Mouse (Mus musculus): ENCODE results near the gene Matk. TPM values are rescaled to one million over a fixed set of nuclear protein-coding genes. Genes with fewer than 3 reads are reported as not detected.

The Matk gene
- polyA plus RNA-seq, 1 experiment = 141 TPM

GRCm38 (mm10) chr10:81233226-81233585 is 19.5 kb upstream of the Matk start:
- peak overlapping the region; percentile 85 for H3K4me3 ChIP-seq (replicated peaks; ENCODE audit: insufficient read depth, low read depth, low read length)
- H3K27me3 ChIP-seq (ENCODE audit: control insufficient read depth, insufficient read depth, low read length) = no peaks in the 10 kb centered on the region
- H3K27ac ChIP-seq (ENCODE audit: insufficient read depth, low read length) = no peak overlapping the region; the same call in 1 of the 2 replicates
- WGBS = under 1% methylated on average over 28 of the region's 28 CpGs
- no peak for DNase-seq
- TF ChIP-seq POLR2A (IDR thresholded peaks at IDR 0.05; ENCODE audit: borderline replicate concordance, insufficient read depth, low read length) (no peak), CTCF (IDR thresholded peaks at IDR 0.05; ENCODE audit: borderline replicate concordance, insufficient read depth, low read depth, low read length) (no peak)
- H3K4me1 ChIP-seq (ENCODE audit: control insufficient read depth, insufficient read depth, low read length) = peaks cover 18% of the 10 kb centered on the region; the same call in 1 of the 2 replicates

GRCm38 (mm10) chr10:81234206-81234605 is 18.5 kb upstream of the Matk start:
- TF ChIP-seq CTCF (IDR thresholded peaks at IDR 0.05; ENCODE audit: borderline replicate concordance, insufficient read depth, low read depth, low read length) (no peak), POLR2A (IDR thresholded peaks at IDR 0.05; ENCODE audit: borderline replicate concordance, insufficient read depth, low read length) (no peak)
- H3K27ac ChIP-seq (ENCODE audit: insufficient read depth, low read length) = no peak overlapping the region
- H3K4me1 ChIP-seq (ENCODE audit: control insufficient read depth, insufficient read depth, low read length) = peaks cover 15% of the 10 kb centered on the region; the same call in 1 of the 2 replicates
- H3K4me3 ChIP-seq (replicated peaks; ENCODE audit: insufficient read depth, low read depth, low read length) = no peak overlapping the region
- 56% methylated on average over 6 of the region's 6 CpGs for WGBS
- DNase-seq = no peak
- no peaks in the 10 kb centered on the region for H3K27me3 ChIP-seq (ENCODE audit: control insufficient read depth, insufficient read depth, low read length)

- TF ChIP-seq POLR2A (IDR thresholded peaks at IDR 0.05; ENCODE audit: borderline replicate concordance, insufficient read depth, low read length) (no peak), CTCF (IDR thresholded peaks at IDR 0.05; ENCODE audit: borderline replicate concordance, insufficient read depth, low read depth, low read length) (no peak)
- Histone ChIP-seq H3K4me3 (replicated peaks; ENCODE audit: insufficient read depth, low read depth, low read length) (no peak overlapping the region), H3K4me1 (ENCODE audit: control insufficient read depth, insufficient read depth, low read length) (peaks cover 6% of the 10 kb centered on the region; the same call in 1 of the 2 replicates), H3K27ac (ENCODE audit: insufficient read depth, low read length) (no peak overlapping the region), H3K27me3 (ENCODE audit: control insufficient read depth, insufficient read depth, low read length) (no peaks in the 10 kb centered on the region)
- WGBS = 86% methylated on average over 12 of the region's 12 CpGs
- no peak for DNase-seq
Measured at GRCm38 (mm10) chr10:81236471-81237268, 16.1 kb upstream of the Matk start.

- 56% methylated on average over 2 of the region's 2 CpGs for WGBS
- H3K27ac ChIP-seq (ENCODE audit: insufficient read depth, low read length) = no peak overlapping the region
- no peaks in the 10 kb centered on the region for H3K4me1 ChIP-seq (ENCODE audit: control insufficient read depth, insufficient read depth, low read length)
- no peak for DNase-seq
- H3K4me3 ChIP-seq (replicated peaks; ENCODE audit: insufficient read depth, low read depth, low read length) = no peak overlapping the region
- no peak for TF ChIP-seq CTCF (IDR thresholded peaks at IDR 0.05; ENCODE audit: borderline replicate concordance, insufficient read depth, low read depth, low read length)
- no peak for TF ChIP-seq POLR2A (IDR thresholded peaks at IDR 0.05; ENCODE audit: borderline replicate concordance, insufficient read depth, low read length)
- no peaks in the 10 kb centered on the region for H3K27me3 ChIP-seq (ENCODE audit: control insufficient read depth, insufficient read depth, low read length)
Measured at GRCm38 (mm10) chr10:81238618-81239017, 14.1 kb upstream of the Matk start.

- no peak overlapping the region for H3K4me3 ChIP-seq (replicated peaks; ENCODE audit: insufficient read depth, low read depth, low read length)
- no peak overlapping the region for H3K27ac ChIP-seq (ENCODE audit: insufficient read depth, low read length)
- 32% methylated on average over 13 of the region's 13 CpGs for WGBS
- H3K4me1 ChIP-seq (ENCODE audit: control insufficient read depth, insufficient read depth, low read length) = peaks cover 3% of the 10 kb centered on the region
- DNase-seq = peak in 1 of 2 experiments; percentile 67
- TF ChIP-seq CTCF (IDR thresholded peaks at IDR 0.05; ENCODE audit: borderline replicate concordance, insufficient read depth, low read depth, low read length) (peak; percentile 61; the same call in 1 of the 2 replicates), POLR2A (IDR thresholded peaks at IDR 0.05; ENCODE audit: borderline replicate concordance, insufficient read depth, low read length) (no peak)
- no peaks in the 10 kb centered on the region for H3K27me3 ChIP-seq (ENCODE audit: control insufficient read depth, insufficient read depth, low read length)
Measured at GRCm38 (mm10) chr10:81240876-81241275, 11.9 kb upstream of the Matk start.

- TF ChIP-seq CTCF (IDR thresholded peaks at IDR 0.05; ENCODE audit: borderline replicate concordance, insufficient read depth, low read depth, low read length) (no peak), POLR2A (IDR thresholded peaks at IDR 0.05; ENCODE audit: borderline replicate concordance, insufficient read depth, low read length) (no peak)
- peaks cover 3% of the 10 kb centered on the region for H3K4me1 ChIP-seq (ENCODE audit: control insufficient read depth, insufficient read depth, low read length)
- H3K4me3 ChIP-seq (replicated peaks; ENCODE audit: insufficient read depth, low read depth, low read length) = no peak overlapping the region
- WGBS = 85% methylated on average over 16 of the region's 16 CpGs
- no peak overlapping the region for H3K27ac ChIP-seq (ENCODE audit: insufficient read depth, low read length)
- H3K27me3 ChIP-seq (ENCODE audit: control insufficient read depth, insufficient read depth, low read length) = no peaks in the 10 kb centered on the region
- DNase-seq = no peak
Measured at GRCm38 (mm10) chr10:81242021-81242420, 10.7 kb upstream of the Matk start.

- no peak for DNase-seq
- Histone ChIP-seq H3K27ac (ENCODE audit: insufficient read depth, low read length) (no peak overlapping the region), H3K27me3 (ENCODE audit: control insufficient read depth, insufficient read depth, low read length) (no peaks in the 10 kb centered on the region), H3K4me1 (ENCODE audit: control insufficient read depth, insufficient read depth, low read length) (peaks cover 3% of the 10 kb centered on the region), H3K4me3 (replicated peaks; ENCODE audit: insufficient read depth, low read depth, low read length) (no peak overlapping the region)
- TF ChIP-seq POLR2A (IDR thresholded peaks at IDR 0.05; ENCODE audit: borderline replicate concordance, insufficient read depth, low read length) (no peak), CTCF (IDR thresholded peaks at IDR 0.05; ENCODE audit: borderline replicate concordance, insufficient read depth, low read depth, low read length) (no peak)
- 75% methylated on average over 4 of the region's 4 CpGs for WGBS
Measured at GRCm38 (mm10) chr10:81244146-81244545, 8.6 kb upstream of the Matk start.

GRCm38 (mm10) chr10:81244595-81244994 is 8.1 kb upstream of the Matk start:
- Histone ChIP-seq H3K4me3 (replicated peaks; ENCODE audit: insufficient read depth, low read depth, low read length) (no peak overlapping the region), H3K4me1 (ENCODE audit: control insufficient read depth, insufficient read depth, low read length) (peaks cover 3% of the 10 kb centered on the region), H3K27me3 (ENCODE audit: control insufficient read depth, insufficient read depth, low read length) (no peaks in the 10 kb centered on the region), H3K27ac (ENCODE audit: insufficient read depth, low read length) (no peak overlapping the region)
- no peak for TF ChIP-seq POLR2A (IDR thresholded peaks at IDR 0.05; ENCODE audit: borderline replicate concordance, insufficient read depth, low read length)
- peak; percentile 94 for TF ChIP-seq CTCF (IDR thresholded peaks at IDR 0.05; ENCODE audit: borderline replicate concordance, insufficient read depth, low read depth, low read length)
- WGBS = 7% methylated on average over 17 of the region's 17 CpGs
- peak; percentile 76 to 90 for DNase-seq

Measured in cerebellum, adult 2 months (tissue).